Mouse (Mus musculus) midbrain, embryonic 14.5 days (tissue): ENCODE data around the gene Ern2. TPM values are rescaled to one million over a fixed set of nuclear protein-coding genes. Genes with fewer than 3 reads are reported as not detected.

ENCODE experiments used
- ATAC-seq: fragments of 200-750 bp; cut with Nextera tagmentation; 2 replicates; pipeline ENCODE4 v1.8.0; 2017; ENCODE audit warnings: moderate number of reproducible peaks, moderate library complexity; ENCODE audit not compliant: low FRiP score, low TSS enrichment
- DNase-seq: peaks from one replicate; pipeline ENCODE4 v3.0.0-alpha.2; 2015
- H3K27ac ChIP-seq: fragments of 300-500 bp; sonication (generic); replicated peaks from 2 replicates; pipeline ENCODE4 v1.5.1; 2014; ENCODE audit warnings: mild to moderate bottlenecking, low read depth, low read length, moderate library complexity
- H3K27me3 ChIP-seq: fragments of 300-500 bp; sonication (generic); 2 replicates; pipeline ENCODE4 v1.6.1; 2014; ENCODE audit warnings: low read length, control low read depth, mixed read lengths; ENCODE audit not compliant: control insufficient read depth, insufficient read depth
- H3K36me3 ChIP-seq: fragments of 300-500 bp; sonication (generic); 2 replicates; pipeline ENCODE4 v1.6.1; 2014; ENCODE audit warnings: low read length, control low read depth; ENCODE audit not compliant: control insufficient read depth, insufficient read depth
- H3K4me1 ChIP-seq: fragments of 300-500 bp; sonication (generic); 2 replicates; pipeline ENCODE4 v1.6.1; 2014; ENCODE audit warnings: mild to moderate bottlenecking, antibody characterized with exemption, low read length, control low read depth; ENCODE audit not compliant: control insufficient read depth, insufficient read depth
- H3K4me2 ChIP-seq: fragments of 300-500 bp; sonication (generic); 2 replicates; pipeline ENCODE4 v1.6.1; 2014; ENCODE audit warnings: mild to moderate bottlenecking, low read length, moderate library complexity
- H3K4me3 ChIP-seq: fragments of 300-500 bp; sonication (generic); replicated peaks from 2 replicates; pipeline ENCODE4 v1.5.1; 2014; ENCODE audit warnings: low read depth, low read length
- H3K9ac ChIP-seq: fragments of 300-500 bp; sonication (generic); replicated peaks from 2 replicates; pipeline ENCODE4 v1.6.1; 2014; ENCODE audit warnings: mild to moderate bottlenecking, low read length, moderate library complexity
- H3K9me3 ChIP-seq: fragments of 300-500 bp; sonication (generic); 2 replicates; pipeline ENCODE4 v1.6.1; 2016; ENCODE audit warnings: low read length, control low read depth, mixed read lengths; ENCODE audit not compliant: control insufficient read depth
- WGBS: fragments of 180-500 bp; shearing (Covaris S2); extraction: QIAGEN DNeasy Blood & Tissue Kit; methylation state at CpG from one replicate; pipeline ENCODE4 v1.1.7; 2014; 5-methylcytosine and 5-hydroxymethylcytosine counted together
- polyA plus RNA-seq: library from polyadenylated mRNA; unstranded; fragments of >200 nt; fragmentation: Nextera tagmentation; extraction: Ambion mirVana; gene quantifications from 2 replicates; pipeline ENCODE4 v1.2.1, GENCODE M21; 2014

Ern2 gene
- polyA plus RNA-seq, 1 experiment from 2014 or later: 1.1 TPM

GRCm38 (mm10) chr7:122125636-122126035 lies 60.4 kb downstream of the Ern2 start:
- ATAC-seq (no peak), DNase-seq (no peak)

GRCm38 (mm10) chr7:122123518-122123917 lies 62.5 kb downstream of the Ern2 start:
- Histone ChIP-seq H3K36me3 (peaks cover 41% of the 10 kb centered on the region), H3K27me3 (no peaks in the 10 kb centered on the region), H3K9me3 (no peaks in the 10 kb centered on the region), H3K4me1 (no peaks in the 10 kb centered on the region), H3K4me2 (no peak overlapping the region), H3K4me3 (no peak overlapping the region), H3K27ac (no peak overlapping the region), H3K9ac (no peak overlapping the region)
- no peak for ATAC-seq
- 93% methylated on average over 4 of the region's 4 CpGs for WGBS
- DNase-seq: no peak

More at GRCm38 (mm10) chr7:122125636-122126035, 60.4 kb downstream of the Ern2 start:
- Histone ChIP-seq H3K9ac (no peak overlapping the region), H3K4me2 (no peak overlapping the region), H3K27ac (no peak overlapping the region), H3K4me3 (no peak overlapping the region), H3K36me3 (peaks cover 36% of the 10 kb centered on the region), H3K27me3 (no peaks in the 10 kb centered on the region), H3K4me1 (no peaks in the 10 kb centered on the region), H3K9me3 (no peaks in the 10 kb centered on the region)
- 73% methylated on average over 8 of the region's 8 CpGs for WGBS

Other genes starting within 250 kb of the Ern2 start
- 15.4 and 19.8 TPM in 2 replicates for gene Cog7, start 204.5 kb downstream of the Ern2 start, polyA plus RNA-seq
- gene Gga2, start 165.0 kb downstream of the Ern2 start, polyA plus RNA-seq: 33.3 and 38.3 TPM in 2 replicates
- gene Ubfd1, start 119.0 kb downstream of the Ern2 start, polyA plus RNA-seq: 93.0 and 108 TPM in 2 replicates
- 8.2 and 11.0 TPM in 2 replicates for gene Ears2, start 118.9 kb downstream of the Ern2 start, polyA plus RNA-seq
- gene Ndufab1, start 84.3 kb downstream of the Ern2 start, polyA plus RNA-seq: 583 and 649 TPM in 2 replicates
- gene Palb2, start 53.2 kb downstream of the Ern2 start, polyA plus RNA-seq: 5.6 TPM in 2 replicates
- gene Dctn5, start 53.2 kb downstream of the Ern2 start, polyA plus RNA-seq: 152 and 167 TPM in 2 replicates
- gene Plk1, start 26.8 kb downstream of the Ern2 start, polyA plus RNA-seq: 12.7 and 21.4 TPM in 2 replicates
- 0.59 and 1.3 TPM in 2 replicates for gene Chp2, start 33.3 kb upstream of the Ern2 start, polyA plus RNA-seq
- gene Prkcb, start 102.5 kb upstream of the Ern2 start, polyA plus RNA-seq: 110 and 111 TPM in 2 replicates